Mouse (Mus musculus) lung, adult 2 months (tissue): ENCODE results near the gene 1190002N15Rik.

Source experiments
- CTCF ChIP-seq: fragments of 200-500 bp; IDR thresholded peaks from 2 replicates; pipeline ENCODE4 v1.5.1; 2011; ENCODE audit warnings: mild to moderate bottlenecking, low read length, control low read depth; ENCODE audit not compliant: insufficient read depth
- POLR2A ChIP-seq: fragments of 200-500 bp; IDR thresholded peaks from 2 replicates; pipeline ENCODE4 v1.6.1; 2011; ENCODE audit warnings: low read depth, mild to moderate bottlenecking, control low read depth, low read length, borderline replicate concordance; ENCODE audit errors: extremely low read depth

GRCm38 (mm10) chr9:94471485-94471884 lies 66.4 kb downstream of the 1190002N15Rik start:
- TF ChIP-seq CTCF = no peak
- TF ChIP-seq POLR2A = no peak
